Mouse (Mus musculus): Measurements from ENCODE around the gene Ndufa3. TPM values are rescaled to one million over a fixed set of nuclear protein-coding genes. Genes with fewer than 3 reads are reported as not detected.

Ndufa3 gene
- polyA plus RNA-seq, 1 experiment from 2014 or later = 560 TPM

Small RNA genes within 50 kb of the gene (microRNA-seq; reads per million reads assigned to microRNA genes)
- gene Gm25100 = not detected
- 3.8 reads per million, percentile 12 among the genes with 10 or more reads in this experiment for gene Mir3572

Other genes starting within 250 kb of the Ndufa3 start
- 1.6 and 1.9 TPM in 2 replicates for gene Cacng8, start 226.7 kb upstream of the Ndufa3 start, polyA plus RNA-seq (2016; fragmentation: Nextera tagmentation; extraction: Ambion mirVana)
- gene Cacng6, start 193.2 kb upstream of the Ndufa3 start, polyA plus RNA-seq (2016; fragmentation: Nextera tagmentation; extraction: Ambion mirVana) = 23.1 and 23.5 TPM in 2 replicates
- not detected in 2 replicates for gene Tarm1, start 114.7 kb upstream of the Ndufa3 start, polyA plus RNA-seq (2016; fragmentation: Nextera tagmentation; extraction: Ambion mirVana)
- 0.09 and 0.23 TPM in 2 replicates for gene Oscar, start 1.2 kb upstream of the Ndufa3 start, polyA plus RNA-seq (2016; fragmentation: Nextera tagmentation; extraction: Ambion mirVana)
- 18.6 and 19.8 TPM in 2 replicates for gene Tfpt, start 12.6 kb downstream of the Ndufa3 start, polyA plus RNA-seq (2016; fragmentation: Nextera tagmentation; extraction: Ambion mirVana)
- 63.7 and 68.0 TPM in 2 replicates for gene Prpf31, start 12.6 kb downstream of the Ndufa3 start, polyA plus RNA-seq (2016; fragmentation: Nextera tagmentation; extraction: Ambion mirVana)
- 35.8 and 41.9 TPM in 2 replicates for gene Cnot3, start 27.9 kb downstream of the Ndufa3 start, polyA plus RNA-seq (2016; fragmentation: Nextera tagmentation; extraction: Ambion mirVana)
- 20.5 and 21.4 TPM in 2 replicates for gene Leng1, start 48.5 kb downstream of the Ndufa3 start, polyA plus RNA-seq (2016; fragmentation: Nextera tagmentation; extraction: Ambion mirVana)
- 4.4 and 4.6 TPM in 2 replicates for gene Tmc4, start 60.2 kb downstream of the Ndufa3 start, polyA plus RNA-seq (2016; fragmentation: Nextera tagmentation; extraction: Ambion mirVana)
- gene Tsen34, start 75.5 kb downstream of the Ndufa3 start, polyA plus RNA-seq (2016; fragmentation: Nextera tagmentation; extraction: Ambion mirVana) = 206 and 218 TPM in 2 replicates
- 40.7 TPM in 2 replicates for gene Mboat7, start 76.2 kb downstream of the Ndufa3 start, polyA plus RNA-seq (2016; fragmentation: Nextera tagmentation; extraction: Ambion mirVana)
- gene Rps9, start 86.6 kb downstream of the Ndufa3 start, polyA plus RNA-seq (2016; fragmentation: Nextera tagmentation; extraction: Ambion mirVana) = 866 and 893 TPM in 2 replicates
- 0.04 and 0.12 TPM in 2 replicates for gene Pirb, start 103.0 kb downstream of the Ndufa3 start, polyA plus RNA-seq (2016; fragmentation: Nextera tagmentation; extraction: Ambion mirVana)
- not detected in 2 replicates for gene Gm15448, start 208.3 kb downstream of the Ndufa3 start, polyA plus RNA-seq (2016; fragmentation: Nextera tagmentation; extraction: Ambion mirVana)
- not detected in 2 replicates for gene Pira2, start 227.7 kb downstream of the Ndufa3 start, polyA plus RNA-seq (2016; fragmentation: Nextera tagmentation; extraction: Ambion mirVana)